Mouse (Mus musculus): ENCODE measurements at regions not wholly inside any gene's neighbourhood (a gene's known extent, or its start where the extent isn't known, plus 50 kb on each side); places are given as distances from the start of the nearest gene placed in this dataset.
A peak's percentile ranks its signal among the peaks of the same experiment; 100 is the strongest.

GRCm38 (mm10) chr10:111882521-111882920 lies 89.9 kb upstream of the Krr1 start:
- DNase-seq, result no peak

- no peak for DNase-seq
Measured at GRCm38 (mm10) chr10:111884701-111885100, 87.8 kb upstream of the Krr1 start.

GRCm38 (mm10) chr10:111889111-111889510 lies 83.4 kb upstream of the Krr1 start:
- no peak for DNase-seq

- no peak for DNase-seq
Measured at GRCm38 (mm10) chr10:111893489-111893888, 79.0 kb upstream of the Krr1 start.

GRCm38 (mm10) chr10:111893941-111894340 lies 78.5 kb upstream of the Krr1 start:
- no peak for DNase-seq

GRCm38 (mm10) chr10:111897361-111897760 lies 75.1 kb upstream of the Krr1 start:
- DNase-seq, result no peak

- no peak for DNase-seq
Measured at GRCm38 (mm10) chr10:111900723-111901716, 71.4 kb upstream of the Krr1 start.

GRCm38 (mm10) chr10:111903956-111904355 lies 68.5 kb upstream of the Krr1 start:
- no peak for DNase-seq

- DNase-seq, result peak; percentile 35
Measured at GRCm38 (mm10) chr10:111907836-111908235, 64.6 kb upstream of the Krr1 start.

GRCm38 (mm10) chr10:111912561-111912960 lies 59.9 kb upstream of the Krr1 start:
- no peak for DNase-seq

GRCm38 (mm10) chr10:111913066-111913785 lies 59.2 kb upstream of the Krr1 start:
- no peak for DNase-seq

- DNase-seq, result no peak
Measured at GRCm38 (mm10) chr10:111914231-111914630, 58.2 kb upstream of the Krr1 start.

- no peak for DNase-seq
Measured at GRCm38 (mm10) chr10:111918071-111918507, 54.4 kb upstream of the Krr1 start.

GRCm38 (mm10) chr10:111919475-111919874 lies 53.0 kb upstream of the Krr1 start:
- DNase-seq, result no peak

GRCm38 (mm10) chr10:111921492-111921891 lies 51.0 kb upstream of the Krr1 start:
- DNase-seq, result no peak
